Mouse (Mus musculus): ENCODE results near the gene Ms4a15.

Gene Ms4a15

GRCm38 (mm10) chr19:10965721-10966120 lies 27.3 kb downstream of the Ms4a15 start:
- in situ Hi-C loops (cut with MboI; ENCODE audit: low sequenced_read_pairs) = loop anchor here (10.0 kb wide), 1 partner anchor 301 kb away; no protein-coding TSS in a partner anchor

- in situ Hi-C loops (cut with MboI; ENCODE audit: low sequenced_read_pairs) = loop anchor here (10.0 kb wide), 1 partner anchor 295 kb away; no protein-coding TSS in a partner anchor
Measured at GRCm38 (mm10) chr19:10959978-10960346, 33.1 kb downstream of the Ms4a15 start.

- in situ Hi-C loops (cut with MboI; ENCODE audit: low sequenced_read_pairs) = no loop called here
Measured at GRCm38 (mm10) chr19:10959085-10959977, 33.7 kb downstream of the Ms4a15 start.

GRCm38 (mm10) chr19:10952021-10952939 lies 40.8 kb downstream of the Ms4a15 start:
- in situ Hi-C loops (cut with MboI; ENCODE audit: low sequenced_read_pairs) = loop anchor here (5.0 kb wide), 1 partner anchor 40 kb away; no protein-coding TSS in a partner anchor

- in situ Hi-C loops (cut with MboI; ENCODE audit: low sequenced_read_pairs) = no loop called here
Measured at GRCm38 (mm10) chr19:10949558-10949957, 43.5 kb downstream of the Ms4a15 start.

- in situ Hi-C loops (cut with MboI; ENCODE audit: low sequenced_read_pairs) = no loop called here
Measured at GRCm38 (mm10) chr19:10949112-10949511, 43.9 kb downstream of the Ms4a15 start, which contains the start of gene Ccdc86. Gene Ccdc86 (minus strand): TSS chr19:10949266.

- in situ Hi-C loops (cut with MboI; ENCODE audit: low sequenced_read_pairs) = no loop called here
Measured at GRCm38 (mm10) chr19:10948416-10948815, 44.6 kb downstream of the Ms4a15 start.

- in situ Hi-C loops (cut with MboI; ENCODE audit: low sequenced_read_pairs) = no loop called here
Measured at GRCm38 (mm10) chr19:10947219-10947618, 45.8 kb downstream of the Ms4a15 start.

- in situ Hi-C loops (cut with MboI; ENCODE audit: low sequenced_read_pairs) = no loop called here
Measured at GRCm38 (mm10) chr19:10946506-10946905, 46.5 kb downstream of the Ms4a15 start.

- in situ Hi-C loops (cut with MboI; ENCODE audit: low sequenced_read_pairs) = no loop called here
Measured at GRCm38 (mm10) chr19:10943955-10944354, 49.1 kb downstream of the Ms4a15 start.

- in situ Hi-C loops (cut with MboI; ENCODE audit: low sequenced_read_pairs) = no loop called here
Measured at GRCm38 (mm10) chr19:10940801-10941457, 52.1 kb downstream of the Ms4a15 start.

GRCm38 (mm10) chr19:10940097-10940800 lies 52.8 kb downstream of the Ms4a15 start:
- in situ Hi-C loops (cut with MboI; ENCODE audit: low sequenced_read_pairs) = no loop called here

- in situ Hi-C loops (cut with MboI; ENCODE audit: low sequenced_read_pairs) = no loop called here
Measured at GRCm38 (mm10) chr19:10938771-10939170, 54.3 kb downstream of the Ms4a15 start.

- in situ Hi-C loops (cut with MboI; ENCODE audit: low sequenced_read_pairs) = no loop called here
Measured at GRCm38 (mm10) chr19:10937110-10937563, 55.9 kb downstream of the Ms4a15 start, which contains the start of gene Ptgdr2. Gene Ptgdr2 (plus strand): TSS chr19:10937160.

- in situ Hi-C loops (cut with MboI; ENCODE audit: low sequenced_read_pairs) = no loop called here
Measured at GRCm38 (mm10) chr19:10936077-10936476, 57.0 kb downstream of the Ms4a15 start.

- in situ Hi-C loops (cut with MboI; ENCODE audit: low sequenced_read_pairs) = no loop called here
Measured at GRCm38 (mm10) chr19:10935029-10935428, 58.0 kb downstream of the Ms4a15 start.

- in situ Hi-C loops (cut with MboI; ENCODE audit: low sequenced_read_pairs) = no loop called here
Measured at GRCm38 (mm10) chr19:10930641-10931040, 62.4 kb downstream of the Ms4a15 start.
